Mouse (Mus musculus): ENCODE measurements around the gene Prok2.

GRCm38 (mm10) chr6:99667290-99667689 lies 58.9 kb downstream of the Prok2 start:
- no peak for TF ChIP-seq POLR2A (IDR thresholded peaks at IDR 0.05; ENCODE audit: control insufficient read depth in 1 of 2, insufficient read depth in 1 of 2, low read depth in 1 of 2, low read length in 2 of 2, poor library complexity in 1 of 2)
- no peak for TF ChIP-seq CHD2 (IDR thresholded peaks at IDR 0.05; ENCODE audit: low read length)
- no peak for TF ChIP-seq CHD1 (IDR thresholded peaks at IDR 0.05; ENCODE audit: low read depth, low read length)
- no peak for TF ChIP-seq CTCF (IDR thresholded peaks at IDR 0.05 in 2 of 3, conservative IDR thresholded peaks at IDR 0.05 in 1 of 3; ENCODE audit: control insufficient read depth in 1 of 3, insufficient read depth in 1 of 3, low read depth in 2 of 3, low read length in 3 of 3, poor library complexity in 1 of 3, severe bottlenecking in 1 of 3)
- TF ChIP-seq EP300 (IDR thresholded peaks at IDR 0.05; ENCODE audit: low read depth in 1 of 2, low read length in 2 of 2) = no peak
- TF ChIP-seq GATA1 (IDR thresholded peaks at IDR 0.05; ENCODE audit: low read depth, low read length) = no peak
- no peak for TF ChIP-seq POLR2AphosphoS2 (IDR thresholded peaks at IDR 0.05; ENCODE audit: low read length)
- TF ChIP-seq TBP (IDR thresholded peaks at IDR 0.05; ENCODE audit: low read depth, low read length) = no peak
- TF ChIP-seq MXI1 (IDR thresholded peaks at IDR 0.05; ENCODE audit: low read depth, low read length) = no peak

Data from MEL (cell line).